Mouse (Mus musculus) spleen, adult 2 months (tissue): ENCODE measurements around the gene Hoxa13.

Experiments used
- CTCF ChIP-seq: fragments of 200-500 bp; IDR thresholded peaks from 2 replicates; pipeline ENCODE4 v1.5.1; 2011; ENCODE audit warnings: mild to moderate bottlenecking, inconsistent platforms; ENCODE audit not compliant: insufficient read depth, insufficient read length, insufficient replicate concordance; ENCODE audit errors: extremely low read depth
- POLR2A ChIP-seq: fragments of 200-500 bp; IDR thresholded peaks from 2 replicates; pipeline ENCODE4 v1.6.1; 2011; ENCODE audit warnings: low read depth, low read length, inconsistent platforms

- TF ChIP-seq CTCF: no peak
- no peak for TF ChIP-seq POLR2A
Measured at GRCm38 (mm10) chr6:52223939-52224760, 36.5 kb downstream of the Hoxa13 start.
